Mouse (Mus musculus) C2C12 (cell line): ENCODE data around the gene Spred2. TPM values are rescaled to one million over a fixed set of nuclear protein-coding genes. Genes with fewer than 3 reads are reported as not detected.
"Not testable (repeated sequence)": the region's sequence is repeated elsewhere in the genome, so short reads cannot be mapped to it uniquely, and the experiment has no call there.

ENCODE experiments used
- H3K27me3 ChIP-seq: one replicate; pipeline ENCODE4 v1.6.1; 2011; ENCODE audit not compliant: control insufficient read depth, insufficient read depth, insufficient read length
- H3K36me3 ChIP-seq: one replicate; pipeline ENCODE4 v1.6.1; 2011; ENCODE audit not compliant: control insufficient read depth, insufficient read depth
- H3K4me3 ChIP-seq: one replicate; pipeline ENCODE4 v1.5.1; 2011; ENCODE audit warnings: mild to moderate bottlenecking, control low read depth; ENCODE audit not compliant: poor library complexity, insufficient read depth, severe bottlenecking
- H3K79me2 ChIP-seq: one replicate; pipeline ENCODE4 v1.6.1; 2011; ENCODE audit not compliant: control insufficient read depth, insufficient read depth
- H3K79me3 ChIP-seq: one replicate; pipeline ENCODE4 v1.6.1; 2011; ENCODE audit warnings: low read depth, control low read depth
- H3ac ChIP-seq: one replicate; pipeline ENCODE3; 2011; ENCODE audit warnings: low read depth; ENCODE audit not compliant: control insufficient read depth, insufficient read length
- CEBPB ChIP-seq: IDR thresholded peaks from one replicate; pipeline ENCODE4 v1.6.1; 2011; ENCODE audit warnings: low read depth, mild to moderate bottlenecking, control low read depth, moderate library complexity
- CTCF ChIP-seq: IDR thresholded peaks from one replicate; pipeline ENCODE4 v1.5.1; 2011; ENCODE audit not compliant: control insufficient read depth, insufficient read depth, insufficient read length
- FOSL1 ChIP-seq: IDR thresholded peaks from one replicate; pipeline ENCODE4 v1.8.0; 2011; ENCODE audit warnings: mild to moderate bottlenecking, low read length; ENCODE audit not compliant: poor library complexity, insufficient read depth, severe bottlenecking
- MAX ChIP-seq: IDR thresholded peaks from one replicate; pipeline ENCODE4 v1.6.1; 2011; ENCODE audit warnings: mild to moderate bottlenecking, control low read depth
- MYOD1 ChIP-seq: IDR thresholded peaks from one replicate; pipeline ENCODE4 v1.6.1; 2011; ENCODE audit warnings: low read depth; ENCODE audit not compliant: control insufficient read depth, insufficient read length
- MYOG ChIP-seq: IDR thresholded peaks from one replicate; pipeline ENCODE4 v1.6.1; 2011; ENCODE audit not compliant: control insufficient read depth, insufficient read length; ENCODE audit errors: extremely low read depth
- USF1 ChIP-seq: IDR thresholded peaks from one replicate; pipeline ENCODE4 v1.6.1; 2011; ENCODE audit warnings: low read depth, mild to moderate bottlenecking, control low read depth, moderate library complexity
- polyA plus RNA-seq: library from polyadenylated mRNA; unstranded; fragments of >200 nt; fragmentation: generic; extraction: Trizol; gene quantifications from one replicate; pipeline ENCODE4 v1.2.1, GENCODE M21; 2012; ENCODE audit warnings: missing spikeins

Gene Spred2
- polyA plus RNA-seq, 1 experiment = 22.0 TPM

DNA sequence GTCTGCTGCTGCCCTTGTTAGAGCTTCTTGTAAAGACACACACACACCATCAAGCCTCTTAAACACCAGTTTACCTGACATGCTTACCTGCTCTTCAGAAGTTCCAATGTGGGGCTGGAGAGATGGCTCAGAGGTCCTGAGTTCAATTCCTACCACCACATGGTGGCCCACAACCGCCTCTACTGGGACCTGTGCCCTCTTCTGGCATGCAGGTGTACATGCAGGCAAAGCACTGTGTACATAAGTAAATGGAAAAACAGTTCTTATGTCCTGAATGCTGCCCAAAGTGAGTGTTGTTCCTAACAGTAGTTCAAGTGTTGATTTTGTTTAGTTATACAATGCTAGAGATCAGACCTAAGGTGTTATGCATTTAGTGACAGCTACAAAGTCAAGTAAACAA is 132.0 kb downstream of the Spred2 start:
- Histone ChIP-seq H3ac (no peak overlapping the region), H3K79me3 (no peaks in the 10 kb centered on the region), H3K4me3 (no peak overlapping the region), H3K79me2 (no peaks in the 10 kb centered on the region), H3K27me3 (no peaks in the 10 kb centered on the region), H3K36me3 (peaks cover 54% of the 10 kb centered on the region)
- no peak for TF ChIP-seq USF1
- no peak for TF ChIP-seq MAX
- no peak for TF ChIP-seq MYOG
- TF ChIP-seq MYOD1 = no peak
- no peak for TF ChIP-seq CTCF

DNA sequence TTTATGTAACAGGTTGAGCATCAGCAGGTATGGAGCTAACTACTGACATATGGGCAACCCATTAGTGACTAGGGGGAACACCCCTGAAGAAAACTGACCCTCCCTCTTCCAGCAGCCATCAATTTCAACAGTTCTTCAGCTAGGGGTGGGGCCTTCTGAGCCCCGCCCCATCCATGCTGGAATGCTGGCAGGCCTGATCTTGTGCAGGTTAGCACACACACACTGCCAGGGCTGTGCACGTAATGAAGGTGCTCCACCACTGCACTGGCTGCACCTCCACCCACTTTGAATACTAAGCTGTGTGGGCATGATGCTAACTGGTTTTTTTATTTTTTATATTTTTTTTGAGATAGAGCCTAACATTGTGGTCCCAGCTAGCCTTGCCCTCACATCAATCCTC is 133.3 kb downstream of the Spred2 start:
- H3K4me3 ChIP-seq = no peak overlapping the region
- H3ac ChIP-seq = no peak overlapping the region
- no peaks in the 10 kb centered on the region for H3K27me3 ChIP-seq
- no peaks in the 10 kb centered on the region for H3K79me2 ChIP-seq
- H3K36me3 ChIP-seq = peaks cover 64% of the 10 kb centered on the region
- H3K79me3 ChIP-seq = peaks cover 3% of the 10 kb centered on the region
- TF ChIP-seq FOSL1 (no peak), USF1 (no peak), MYOG (no peak), MYOD1 (no peak), CTCF (no peak), CEBPB (no peak), MAX (no peak)

DNA sequence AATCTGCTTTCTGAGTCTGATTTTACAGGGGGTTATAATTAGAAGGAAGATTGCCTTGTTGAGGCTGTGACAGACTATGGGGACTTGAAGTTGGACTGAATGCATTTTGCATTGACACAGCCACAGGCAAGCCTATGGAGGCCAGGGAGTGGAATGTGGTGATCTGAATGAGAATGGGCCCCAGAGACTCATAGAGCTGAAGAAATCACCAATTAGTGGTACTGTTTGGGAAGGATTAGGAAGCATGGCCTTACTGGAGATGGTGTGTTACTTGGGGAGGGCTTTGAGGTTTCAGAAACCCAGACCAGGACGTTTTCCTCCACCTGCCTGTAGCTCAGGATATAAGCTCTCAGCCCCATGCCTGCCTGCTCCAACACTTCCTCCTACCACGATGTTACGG is 135.6 kb downstream of the Spred2 start:
- TF ChIP-seq MYOD1 (no peak), USF1 (no peak), CEBPB (no peak), CTCF (no peak), MYOG (no peak), FOSL1 (no peak), MAX (no peak)
- Histone ChIP-seq H3K4me3 (no peak overlapping the region), H3K36me3 (peaks cover 81% of the 10 kb centered on the region), H3ac (no peak overlapping the region), H3K27me3 (no peaks in the 10 kb centered on the region), H3K79me2 (no peaks in the 10 kb centered on the region), H3K79me3 (peaks cover 6% of the 10 kb centered on the region)

DNA sequence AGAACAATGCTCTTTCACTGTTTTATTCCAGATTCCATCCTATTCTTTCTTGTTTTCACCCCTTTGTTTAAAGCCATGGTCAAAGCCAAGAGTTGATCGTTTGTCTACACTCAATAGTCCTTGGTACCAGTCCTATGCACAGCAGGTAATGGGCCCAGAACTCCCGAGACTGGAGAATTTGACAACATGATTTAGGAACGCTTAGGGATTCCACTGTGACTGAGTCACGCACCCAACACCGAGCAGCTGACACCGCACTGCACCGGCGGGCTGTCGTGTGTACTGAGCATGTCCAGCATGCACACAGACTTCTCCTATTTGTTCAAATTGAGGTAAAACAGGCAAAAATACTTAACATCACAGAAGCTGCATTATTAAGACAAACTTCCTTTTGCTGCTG is 138.6 kb downstream of the Spred2 start:
- peaks cover 94% of the 10 kb centered on the region for H3K36me3 ChIP-seq
- not testable (repeated sequence) for H3K79me3 ChIP-seq, H3ac ChIP-seq, H3K27me3 ChIP-seq, H3K4me3 ChIP-seq
- peaks cover 17% of the 10 kb centered on the region for H3K79me2 ChIP-seq

DNA sequence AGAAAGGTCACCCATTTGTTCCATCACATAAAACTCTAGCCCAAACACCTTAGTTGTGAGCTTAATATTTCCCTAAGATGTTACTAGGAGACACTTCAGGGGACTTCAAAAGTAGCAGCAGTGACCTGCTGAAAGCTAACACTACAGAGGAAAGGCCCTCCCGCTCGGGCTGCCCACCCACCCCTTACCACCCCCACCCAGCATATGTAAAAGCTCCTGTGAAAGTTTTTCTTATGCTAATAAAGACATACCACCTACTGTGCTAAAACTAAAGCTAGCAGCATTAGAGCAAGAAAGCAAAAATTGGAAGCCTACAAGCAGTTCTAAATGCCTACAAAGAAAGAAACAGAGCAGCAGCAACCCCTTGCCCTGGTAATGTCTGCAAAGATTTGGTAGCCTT is 139.9 kb downstream of the Spred2 start:
- Histone ChIP-seq H3K36me3 (peaks cover 95% of the 10 kb centered on the region), H3K79me2 (peaks cover 17% of the 10 kb centered on the region)

DNA sequence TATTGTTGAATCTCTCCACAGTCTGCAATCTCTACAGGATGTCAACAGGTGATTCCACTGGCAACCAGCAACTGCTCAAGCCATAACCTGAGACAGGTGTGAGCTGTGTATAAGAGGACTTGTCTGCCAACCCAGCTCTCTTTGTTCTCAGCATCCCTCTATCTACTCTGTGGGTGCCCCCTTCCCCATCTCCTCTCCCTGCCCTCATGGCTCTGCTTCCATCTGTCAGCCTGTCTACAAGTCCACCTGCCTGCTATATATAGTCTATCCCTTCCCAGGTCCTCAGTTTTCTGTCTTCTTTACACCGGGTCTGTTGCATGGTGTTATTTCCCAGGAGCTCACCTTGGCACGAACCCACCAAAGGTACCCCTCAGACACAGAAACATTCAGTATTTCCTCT is 140.8 kb downstream of the Spred2 start:
- no peak for TF ChIP-seq MAX
- no peak for TF ChIP-seq FOSL1
- TF ChIP-seq CTCF = no peak
- no peak for TF ChIP-seq CEBPB
- no peak for TF ChIP-seq USF1
- TF ChIP-seq MYOG = no peak
- TF ChIP-seq MYOD1 = no peak
- Histone ChIP-seq H3ac (no peak overlapping the region), H3K27me3 (no peaks in the 10 kb centered on the region), H3K79me2 (peaks cover 17% of the 10 kb centered on the region), H3K36me3 (peaks cover 95% of the 10 kb centered on the region), H3K79me3 (peaks cover 10% of the 10 kb centered on the region), H3K4me3 (no peak overlapping the region)

More for the DNA sequence above, 139.9 kb downstream of the Spred2 start:
- H3K4me3 ChIP-seq, H3ac ChIP-seq, H3K27me3 ChIP-seq, H3K79me3 ChIP-seq: not testable (repeated sequence)

DNA sequence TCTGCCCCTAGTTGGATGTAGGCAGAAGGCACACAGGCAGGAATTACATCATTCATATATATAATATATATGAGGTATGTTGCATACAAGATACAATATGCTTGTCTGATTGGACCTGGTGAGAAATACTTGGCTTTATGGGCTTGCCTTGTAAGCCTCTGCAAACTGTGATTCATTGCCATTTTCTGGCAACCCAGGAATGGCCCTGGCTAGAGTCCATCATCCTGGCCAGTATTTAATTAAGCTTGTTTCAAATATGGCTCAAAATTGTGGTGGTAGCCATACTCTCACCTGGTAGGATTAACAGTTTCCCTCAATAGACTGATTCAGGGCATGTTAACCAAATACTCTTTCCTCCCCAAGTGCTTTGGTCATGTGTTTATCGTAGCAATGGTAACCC is 141.9 kb downstream of the Spred2 start:
- H3ac ChIP-seq = no peak overlapping the region
- no peaks in the 10 kb centered on the region for H3K27me3 ChIP-seq
- peaks cover 93% of the 10 kb centered on the region for H3K36me3 ChIP-seq

More for the DNA sequence above, 141.9 kb downstream of the Spred2 start:
- Histone ChIP-seq H3K79me3 (peaks cover 12% of the 10 kb centered on the region), H3K4me3 (no peak overlapping the region), H3K79me2 (peaks cover 17% of the 10 kb centered on the region)
- no peak for TF ChIP-seq MAX
- TF ChIP-seq MYOD1 = no peak
- TF ChIP-seq CEBPB = no peak
- no peak for TF ChIP-seq USF1
- no peak for TF ChIP-seq MYOG
- no peak for TF ChIP-seq CTCF
- TF ChIP-seq FOSL1 = no peak
